Mouse (Mus musculus) cerebellum, adult 2 months (tissue): Measurements from ENCODE around the gene Lnx2. TPM values are rescaled to one million over a fixed set of nuclear protein-coding genes. Genes with fewer than 3 reads are reported as not detected.

Experiments used
- DNase-seq, 2 experiments: peaks; one replicate each; pipeline ENCODE4 v3.0.0; 2021
- H3K27ac ChIP-seq: fragments of 200-500 bp; 2 replicates; pipeline ENCODE4 v1.5.1; 2012; ENCODE audit warnings: low read length, control low read depth, inconsistent platforms; ENCODE audit not compliant: insufficient read depth
- H3K27me3 ChIP-seq: fragments of 200-500 bp; 2 replicates; pipeline ENCODE4 v1.6.1; 2012; ENCODE audit warnings: inconsistent platforms, mild to moderate bottlenecking, low read length, moderate library complexity; ENCODE audit not compliant: control insufficient read depth, insufficient read depth
- H3K4me1 ChIP-seq: fragments of 200-500 bp; 2 replicates; pipeline ENCODE4 v1.6.1; 2011; ENCODE audit warnings: low read length; ENCODE audit not compliant: control insufficient read depth, insufficient read depth
- H3K4me3 ChIP-seq: fragments of 200-500 bp; replicated peaks from 2 replicates; pipeline ENCODE3; 2011; ENCODE audit warnings: mild to moderate bottlenecking, low read depth, low read length, control low read depth; ENCODE audit not compliant: insufficient read depth
- CTCF ChIP-seq: fragments of 200-500 bp; IDR thresholded peaks from 2 replicates; pipeline ENCODE4 v1.5.1; 2011; ENCODE audit warnings: low read depth, mild to moderate bottlenecking, control low read depth, low read length, moderate library complexity, borderline replicate concordance; ENCODE audit not compliant: insufficient read depth
- POLR2A ChIP-seq: fragments of 200-500 bp; IDR thresholded peaks from 2 replicates; pipeline ENCODE4 v1.6.1; 2011; ENCODE audit warnings: low read length, control low read depth, borderline replicate concordance; ENCODE audit not compliant: insufficient read depth
- WGBS: fragments of 180-500 bp; shearing (Covaris S2); methylation state at CpG from one replicate; pipeline ENCODE4 v1.1.7; 2018; 5-methylcytosine and 5-hydroxymethylcytosine counted together
- polyA plus RNA-seq: library from polyadenylated mRNA; depleted of rRNA; stranded (reverse); fragments of >200 nt; gene quantifications from 2 replicates; pipeline ENCODE4 v1.2.3, GENCODE M21; 2012; rRNA removed

The Lnx2 gene
- polyA plus RNA-seq, 1 experiment, result 15.9 TPM

DNA sequence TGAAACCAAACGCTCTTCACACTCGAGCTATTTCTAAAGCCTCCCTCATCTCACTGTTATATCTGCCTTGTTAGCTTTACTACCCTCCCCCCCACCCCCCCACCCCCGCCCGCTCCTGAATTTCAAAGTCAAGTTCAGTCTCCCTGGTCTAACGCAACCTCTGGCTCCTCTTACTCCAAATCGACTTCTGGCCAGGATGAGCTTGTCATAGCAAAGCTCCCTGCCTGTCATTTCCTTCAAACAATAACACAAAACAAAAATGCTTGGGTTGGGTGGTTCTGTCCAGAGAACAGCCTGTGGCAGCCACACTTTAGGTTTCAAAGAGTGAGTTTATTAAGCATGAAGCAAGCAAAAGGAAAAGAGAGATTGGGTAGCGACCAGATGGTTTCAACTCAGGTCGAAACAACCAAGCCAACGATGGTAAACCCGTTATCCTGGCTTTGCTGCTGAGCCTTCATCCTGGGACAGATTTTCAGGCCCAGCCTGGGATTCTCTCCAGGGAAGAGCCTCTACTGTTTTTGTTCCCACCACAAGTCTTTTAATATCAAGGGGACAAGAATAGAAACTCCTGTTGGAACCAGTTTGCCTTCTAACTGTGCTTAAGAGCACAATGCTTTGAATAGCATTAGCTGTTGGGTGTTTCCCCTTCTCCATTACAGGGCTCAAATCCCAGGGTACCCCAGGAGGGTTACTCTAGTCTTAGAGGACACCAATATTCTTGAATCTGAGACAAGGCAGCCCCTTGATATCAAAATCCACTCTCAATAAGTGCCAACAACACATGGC lies 104.4 kb downstream of the Lnx2 start:
- H3K27ac ChIP-seq, result no peak overlapping the region
- no peak for DNase-seq
- no peaks in the 10 kb centered on the region for H3K27me3 ChIP-seq
- TF ChIP-seq CTCF (no peak), POLR2A (no peak)
- no peaks in the 10 kb centered on the region for H3K4me1 ChIP-seq
- WGBS, result 60% methylated on average over 10 of the region's 10 CpGs
- H3K4me3 ChIP-seq, result no peak overlapping the region

- TF ChIP-seq POLR2A (no peak), CTCF (no peak)
These were observed 107.5 kb downstream of the Lnx2 start for GRCm38 (mm10) chr5:146968695-146969393.

More at GRCm38 (mm10) chr5:146968695-146969393, 107.5 kb downstream of the Lnx2 start:
- WGBS, result 56% methylated on average over 13 of the region's 13 CpGs
- H3K27ac ChIP-seq, result no peak overlapping the region
- DNase-seq, result no peak
- no peak overlapping the region for H3K4me3 ChIP-seq
- H3K27me3 ChIP-seq, result no peaks in the 10 kb centered on the region
- H3K4me1 ChIP-seq, result no peaks in the 10 kb centered on the region

Other genes with a start within 250 kb of the Lnx2 start
- gene Rpl21, start 243.7 kb downstream of the Lnx2 start, polyA plus RNA-seq, result 269 and 342 TPM in 2 replicates
- 5.6 and 7.4 TPM in 2 replicates for gene Rasl11a, start 231.5 kb downstream of the Lnx2 start, polyA plus RNA-seq
- gene Gtf3a, start 127.9 kb downstream of the Lnx2 start, polyA plus RNA-seq, result 36.4 and 43.0 TPM in 2 replicates
- gene Mtif3, start 112.8 kb downstream of the Lnx2 start, polyA plus RNA-seq, result 21.9 and 23.4 TPM in 2 replicates
- gene Polr1d, start 464 bp upstream of the Lnx2 start, polyA plus RNA-seq, result 85.0 and 89.2 TPM in 2 replicates
- gene Gsx1, start 112.1 kb upstream of the Lnx2 start, polyA plus RNA-seq, result 0.48 and 0.51 TPM in 2 replicates
- gene Pdx1, start 193.4 kb upstream of the Lnx2 start, polyA plus RNA-seq, result not detected in 2 replicates
- gene Cdx2, start 230.7 kb upstream of the Lnx2 start, polyA plus RNA-seq, result not detected in 2 replicates
- gene Urad, start 245.9 kb upstream of the Lnx2 start, polyA plus RNA-seq, result not detected in 2 replicates